Mouse (Mus musculus) spleen, adult 2 months (tissue): ENCODE results near the gene Cadm4.

ENCODE experiments used
- CTCF ChIP-seq: fragments of 200-500 bp; IDR thresholded peaks from 2 replicates; pipeline ENCODE4 v1.5.1; 2011; ENCODE audit warnings: mild to moderate bottlenecking, inconsistent platforms; ENCODE audit not compliant: insufficient read depth, insufficient read length, insufficient replicate concordance; ENCODE audit errors: extremely low read depth
- POLR2A ChIP-seq: fragments of 200-500 bp; IDR thresholded peaks from 2 replicates; pipeline ENCODE4 v1.6.1; 2011; ENCODE audit warnings: low read depth, low read length, inconsistent platforms

DNA sequence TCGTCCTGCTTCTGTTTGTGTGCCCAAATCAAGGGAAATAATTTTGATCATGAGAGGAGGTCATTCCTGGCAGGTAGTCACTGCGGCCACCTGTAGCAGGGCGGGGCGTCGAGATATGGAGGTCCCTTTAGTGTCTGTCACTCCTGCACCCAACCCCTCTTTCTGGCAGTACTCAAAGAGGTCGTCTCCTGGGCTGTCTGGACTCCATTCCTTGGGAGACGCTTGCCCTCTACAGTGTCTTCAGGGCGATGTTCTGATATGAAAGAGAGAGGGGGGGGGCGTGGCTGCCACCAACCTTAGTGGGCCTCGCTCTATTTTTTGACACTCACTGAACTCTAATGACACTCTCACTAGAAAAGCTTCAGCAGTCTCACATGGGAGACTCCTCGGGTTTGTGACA, 47.8 kb downstream of the Cadm4 start:
- TF ChIP-seq CTCF (no peak), POLR2A (no peak)
